Mouse (Mus musculus) ovary, postnatal 36 days (tissue): ENCODE measurements around the gene Polr3h.

Source experiments
- DNase-seq: peaks from one replicate; pipeline ENCODE4 v3.0.0; 2022; ENCODE audit warnings: low spot score, mixed read lengths

Gene Polr3h

DNA sequence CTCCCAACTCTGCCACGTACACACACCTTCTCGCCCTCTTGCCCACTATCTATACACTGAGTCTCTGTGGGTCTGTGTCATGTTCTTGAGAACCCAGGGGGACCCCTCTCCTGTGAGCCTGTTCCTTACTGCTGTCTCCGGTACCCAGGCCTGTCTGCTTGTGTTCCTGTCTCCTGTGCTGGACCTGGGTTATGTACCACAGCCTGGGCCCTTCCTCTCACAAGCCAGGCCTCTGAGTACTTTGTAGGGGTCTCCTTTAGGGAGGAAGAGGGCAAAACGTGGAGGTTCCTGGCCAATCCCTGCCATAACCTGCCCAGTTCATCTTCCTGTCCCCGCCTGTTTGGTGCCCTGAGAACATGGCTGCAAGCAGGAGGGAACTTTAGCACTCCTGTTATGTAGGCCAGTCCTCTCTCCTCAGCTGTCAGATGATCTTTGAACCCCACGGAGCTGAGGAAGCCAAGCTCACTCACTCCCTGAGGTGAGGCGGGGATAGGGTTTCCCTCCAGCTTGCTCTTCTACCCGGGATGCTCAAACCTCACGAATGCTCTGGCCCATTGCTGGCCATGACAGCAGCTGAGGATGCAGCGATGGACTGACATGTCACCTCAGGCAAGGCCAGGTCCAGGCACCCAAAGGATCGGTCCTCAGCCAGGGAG, 23.6 kb upstream of the Polr3h start:
- peak; percentile 2 for DNase-seq

DNA sequence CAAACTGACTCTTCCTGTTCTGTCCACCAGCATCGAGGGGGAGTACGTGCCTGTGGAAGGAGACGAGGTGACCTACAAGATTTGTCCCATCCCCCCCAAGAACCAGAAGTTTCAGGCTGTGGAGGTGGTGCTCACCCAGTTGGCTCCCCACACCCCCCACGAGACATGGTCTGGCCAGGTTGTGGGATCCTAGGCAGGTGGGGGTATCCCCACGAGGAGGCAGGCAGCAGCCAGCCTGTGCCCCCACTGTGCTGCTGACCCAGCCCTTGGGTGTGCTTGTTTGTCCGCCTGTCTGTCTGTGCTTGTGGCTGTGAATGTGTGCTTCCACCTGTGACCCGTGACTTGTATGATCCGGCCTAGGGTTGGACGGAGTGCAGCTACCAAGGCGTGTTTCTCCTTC, 23.0 kb upstream of the Polr3h start:
- no peak for DNase-seq

DNA sequence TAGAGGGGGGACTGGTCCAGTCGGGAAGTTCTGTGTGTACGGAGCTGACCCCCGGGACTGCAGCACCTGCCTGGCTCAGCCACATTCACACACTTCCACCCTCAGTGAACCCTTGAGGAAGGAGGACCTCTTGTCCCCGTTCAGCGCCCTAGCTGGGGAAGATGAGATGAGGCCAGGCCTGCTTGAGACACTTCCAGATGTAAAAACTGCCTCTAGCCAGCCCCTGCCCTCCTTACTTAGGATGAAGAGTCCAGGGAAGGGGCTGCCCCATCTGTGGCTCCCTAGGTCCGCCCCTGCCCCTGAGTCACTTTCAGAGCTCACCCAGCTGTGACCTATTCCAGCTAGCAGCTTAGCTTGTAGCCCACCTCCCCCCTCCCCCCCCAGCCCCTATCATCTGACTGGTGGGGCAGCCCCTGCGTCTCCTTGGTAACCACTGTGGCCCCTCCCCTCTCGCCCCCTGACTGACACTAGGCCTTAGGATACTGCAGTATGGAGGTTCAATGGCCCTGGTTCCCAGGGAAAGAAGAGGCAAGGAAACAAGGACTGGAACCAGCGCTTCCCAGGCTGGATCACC, 17.2 kb upstream of the Polr3h start:
- DNase-seq, result no peak

DNA sequence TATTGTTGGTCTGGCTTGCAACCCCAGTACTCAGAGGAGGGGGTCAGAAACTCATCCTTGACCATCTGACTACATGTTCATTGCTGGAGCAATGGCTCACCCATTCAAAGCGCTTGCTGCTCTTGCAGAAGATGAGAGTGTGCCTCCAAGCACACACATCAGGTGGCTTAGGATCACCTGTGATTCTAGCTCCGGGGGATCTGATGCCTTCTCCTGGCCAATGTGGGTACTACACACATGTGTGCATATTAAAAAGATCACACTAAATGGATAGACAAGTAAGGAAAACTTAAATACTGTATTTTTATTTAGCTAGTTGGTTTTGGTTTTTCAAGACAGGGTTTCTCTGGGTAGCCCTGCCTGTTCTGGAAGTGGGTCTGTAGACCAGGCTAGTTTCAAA, 15.0 kb upstream of the Polr3h start:
- no peak for DNase-seq

DNA sequence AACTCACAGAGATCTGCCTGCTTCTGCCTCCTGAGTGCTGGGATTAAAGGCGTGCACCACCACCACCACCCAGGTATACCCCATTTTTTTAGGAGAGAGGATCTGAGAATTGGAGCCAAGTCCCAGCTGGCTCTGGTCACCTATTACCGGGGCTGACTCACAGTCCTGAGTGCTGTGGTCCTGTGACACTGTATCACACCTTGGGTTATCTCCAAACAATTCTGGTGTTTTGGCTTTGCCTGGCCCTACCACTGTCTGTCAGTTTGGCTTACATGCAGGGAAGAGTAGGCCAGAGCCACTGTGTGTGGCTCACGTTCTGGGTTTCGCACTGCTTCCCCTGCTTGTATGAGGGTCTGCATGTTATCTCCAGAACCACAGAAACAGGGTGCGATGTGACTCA, 14.2 kb upstream of the Polr3h start:
- DNase-seq, result no peak

DNA sequence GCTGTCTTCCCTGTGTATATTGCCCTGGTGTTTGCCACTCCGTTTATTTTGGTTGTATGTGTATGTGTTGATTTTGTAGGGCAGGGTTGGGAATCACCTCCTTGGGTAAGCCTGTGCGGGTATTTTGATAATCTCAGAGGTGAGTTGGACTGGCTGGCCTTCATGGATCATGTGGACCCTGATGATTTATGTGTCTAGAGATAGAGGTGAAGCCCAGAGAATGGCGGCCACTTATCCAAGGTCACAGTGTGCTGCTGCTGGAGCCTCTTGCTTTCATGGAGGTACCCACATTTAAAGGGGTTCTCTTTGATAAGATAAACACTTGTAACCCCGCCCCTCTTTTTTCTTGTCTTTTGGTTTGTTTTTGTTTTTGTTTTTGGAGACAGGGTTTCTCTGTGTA, 13.7 kb upstream of the Polr3h start:
- DNase-seq, result no peak

DNA sequence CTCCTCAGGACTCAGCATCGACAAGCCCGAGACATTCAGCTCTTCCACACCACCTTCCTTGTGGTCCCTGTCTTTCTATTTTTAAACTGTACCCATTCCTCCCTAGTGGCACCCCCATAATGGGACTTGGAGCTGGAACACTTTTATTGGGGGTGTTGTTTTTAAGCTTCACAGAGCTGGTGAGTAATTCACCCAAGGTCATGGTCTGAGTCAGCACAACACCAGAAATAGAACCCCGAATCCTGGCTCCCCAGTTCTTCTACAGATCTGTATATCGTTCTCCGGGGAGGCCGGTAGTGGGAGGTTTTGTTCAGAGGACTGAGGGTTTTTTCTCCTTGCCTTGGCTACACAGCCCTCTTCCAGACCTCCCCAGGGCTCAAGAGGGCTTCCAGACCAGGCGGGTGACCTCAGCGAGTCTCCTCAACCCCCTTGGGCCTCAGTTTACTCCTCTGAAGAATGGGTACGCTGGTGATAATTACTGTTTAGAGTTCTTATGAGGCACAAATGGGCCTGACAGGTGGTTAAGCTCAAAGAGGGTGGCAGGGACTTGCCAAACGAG, 13.2 kb upstream of the Polr3h start:
- DNase-seq, result no peak

DNA sequence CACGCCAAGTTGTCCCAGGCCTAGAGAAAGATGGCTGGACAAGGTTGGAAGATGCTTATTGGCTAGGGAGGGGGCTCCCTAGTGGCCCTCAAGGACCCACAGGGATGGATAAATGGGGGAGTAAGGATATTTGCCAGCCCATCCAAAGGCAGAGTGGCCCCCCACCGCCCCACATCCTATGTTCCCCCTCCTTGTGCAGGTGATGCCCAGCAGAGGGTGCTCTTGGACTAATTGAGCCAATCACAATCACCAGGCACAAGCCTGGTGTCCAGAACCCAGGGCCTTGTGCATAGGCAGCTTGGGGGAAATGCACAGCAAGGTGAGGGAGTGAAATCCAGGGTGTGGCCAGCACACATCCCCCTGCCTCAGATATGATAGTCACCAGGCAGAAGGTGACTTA, 12.2 kb upstream of the Polr3h start:
- DNase-seq, result peak; percentile 55

DNA sequence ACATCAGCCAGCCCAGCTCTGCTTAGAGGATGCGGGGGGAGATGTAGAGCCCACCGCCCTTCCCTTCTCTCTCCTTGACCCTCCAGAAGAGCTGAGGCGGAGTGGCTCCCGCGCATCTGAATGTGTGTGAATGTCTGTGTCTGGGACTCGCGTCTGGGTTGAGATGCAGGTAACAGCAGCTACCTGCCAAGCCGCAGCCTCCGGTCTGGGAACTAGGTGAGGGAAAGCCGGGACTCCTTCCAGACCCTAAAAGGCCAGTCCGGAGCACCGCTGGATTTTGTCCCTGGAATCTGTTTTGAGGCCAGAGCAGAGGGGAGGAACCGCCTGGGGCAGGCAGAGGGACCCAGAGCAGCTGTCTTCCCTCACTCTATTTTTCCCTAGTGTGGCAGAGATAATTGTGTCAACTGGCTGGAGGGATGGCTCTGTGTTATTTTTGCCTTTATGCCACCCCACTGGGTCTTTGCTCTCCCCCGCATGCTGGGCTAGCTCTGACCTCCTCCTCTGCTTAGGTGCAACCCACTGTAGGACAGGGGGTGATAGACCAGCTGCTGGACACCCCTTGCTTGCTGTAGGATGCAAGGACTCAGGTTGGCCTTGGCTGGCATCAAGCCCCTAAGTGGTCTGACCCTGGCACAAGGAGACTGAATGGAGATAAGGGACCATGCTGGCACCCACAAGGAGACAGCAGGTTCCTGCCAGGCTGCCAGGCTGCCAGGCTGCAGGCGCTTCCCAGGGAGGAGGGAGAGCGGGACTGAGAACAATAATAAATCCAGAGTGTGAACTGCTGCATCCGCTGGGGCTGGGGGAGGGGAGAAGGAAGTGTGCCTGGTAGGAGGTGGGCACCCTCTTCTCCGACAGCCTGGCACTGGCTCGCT, 11.3 kb upstream of the Polr3h start:
- peak; percentile 62 for DNase-seq

DNA sequence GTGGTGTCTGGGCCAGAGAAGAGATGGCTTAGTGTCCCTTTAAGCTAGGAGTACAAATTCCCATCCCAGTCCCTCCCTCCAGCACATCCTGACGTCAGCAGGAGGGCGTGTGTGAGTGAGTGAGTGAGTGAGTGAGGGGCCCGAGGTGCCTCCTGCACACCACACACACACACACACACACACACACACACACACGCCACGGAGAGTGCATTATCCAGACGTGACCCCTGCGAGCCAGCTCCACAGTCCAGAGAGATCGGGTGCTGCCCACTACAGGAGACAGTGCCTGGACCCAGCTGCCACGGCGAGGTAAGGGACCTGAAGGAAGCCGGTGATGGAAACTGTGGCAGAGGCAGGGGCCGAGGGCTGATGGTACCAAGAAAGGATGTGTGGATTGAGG, 10.6 kb upstream of the Polr3h start, which contains the start of gene Csdc2:
TSS of gene Csdc2 (plus strand) at position 81 of the 400 bp plus-strand sequence.
- DNase-seq, result peak; percentile 55

DNA sequence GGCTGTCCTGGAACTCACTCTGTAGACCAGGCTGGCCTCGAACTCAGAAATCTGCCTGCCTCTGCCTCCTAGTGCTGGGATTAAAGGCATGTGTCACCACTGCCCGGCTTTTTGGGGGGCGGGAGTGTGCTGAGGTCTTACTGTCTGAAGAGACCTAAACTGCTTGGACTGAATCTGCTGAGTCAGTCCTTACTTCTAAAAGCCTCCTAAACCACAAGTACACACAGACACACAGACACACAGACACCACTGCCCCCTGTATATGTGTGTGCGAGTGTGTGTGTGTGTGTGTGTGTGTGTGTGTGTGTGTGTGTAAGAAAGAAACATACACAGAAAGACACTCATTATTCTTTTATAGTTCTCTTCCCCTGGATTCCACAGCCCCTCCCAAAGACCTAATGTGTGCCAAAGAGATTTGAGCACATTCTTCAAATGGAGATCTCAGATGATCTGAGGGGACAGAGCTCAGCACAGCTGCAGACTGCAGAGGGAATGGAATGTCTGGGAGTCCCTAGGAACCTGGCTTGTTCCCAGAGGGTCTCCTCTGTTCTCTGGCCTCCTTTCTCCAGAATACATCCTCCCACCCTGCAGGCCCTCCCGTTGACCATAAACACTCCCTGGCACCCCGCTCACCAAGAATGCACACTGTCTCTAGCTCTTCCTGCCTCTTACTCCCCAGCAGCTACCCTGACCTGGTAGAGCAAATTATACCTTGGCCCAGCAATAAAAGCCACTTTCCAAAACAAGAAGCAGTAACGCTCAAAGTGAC, 10.0 kb upstream of the Polr3h start:
- no peak for DNase-seq

DNA sequence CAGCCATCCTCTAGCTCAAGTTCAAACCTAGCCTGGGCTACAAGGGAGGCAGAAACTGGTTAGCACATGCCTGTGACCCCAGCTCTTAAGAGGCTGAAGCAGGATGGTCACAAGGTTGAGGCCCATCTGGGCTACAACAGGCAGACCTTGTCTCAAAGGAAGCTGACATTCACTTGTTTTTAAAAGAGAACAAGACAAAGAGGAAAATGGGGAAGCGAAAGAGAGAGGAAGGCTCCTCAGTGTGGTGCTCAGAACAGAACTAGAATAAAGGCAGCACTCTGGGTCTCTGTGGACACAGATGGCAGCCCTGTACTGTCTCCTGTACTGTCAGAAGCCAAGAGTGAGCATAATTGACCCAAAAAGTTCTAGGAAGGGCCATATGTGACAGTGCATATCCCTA, 7.9 kb upstream of the Polr3h start:
- no peak for DNase-seq

DNA sequence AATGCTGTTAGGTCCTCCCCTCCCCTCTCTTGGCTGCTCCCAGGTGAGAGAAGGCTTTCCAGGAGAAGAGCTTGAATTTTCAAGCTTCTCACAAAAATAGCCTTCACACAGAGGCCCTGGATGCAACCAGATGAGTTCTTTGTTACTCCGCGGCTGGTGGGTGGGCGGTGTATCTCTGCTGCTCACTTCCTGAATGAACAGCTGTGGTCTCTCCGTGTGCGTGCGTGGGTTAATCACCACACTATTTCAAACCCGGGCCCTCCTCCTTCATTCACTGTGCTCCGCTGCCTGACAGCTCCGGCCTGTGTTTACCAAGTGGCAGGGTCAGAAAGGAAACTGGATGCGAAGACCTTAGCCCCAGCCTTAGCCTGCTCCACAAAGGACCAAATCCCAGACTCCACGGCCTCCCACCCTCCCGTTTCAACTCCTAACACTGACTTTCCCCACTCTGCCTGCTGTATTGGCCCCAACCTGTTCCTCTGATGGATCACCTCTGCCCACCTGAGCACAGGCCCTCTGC, 7.0 kb upstream of the Polr3h start:
- no peak for DNase-seq

DNA sequence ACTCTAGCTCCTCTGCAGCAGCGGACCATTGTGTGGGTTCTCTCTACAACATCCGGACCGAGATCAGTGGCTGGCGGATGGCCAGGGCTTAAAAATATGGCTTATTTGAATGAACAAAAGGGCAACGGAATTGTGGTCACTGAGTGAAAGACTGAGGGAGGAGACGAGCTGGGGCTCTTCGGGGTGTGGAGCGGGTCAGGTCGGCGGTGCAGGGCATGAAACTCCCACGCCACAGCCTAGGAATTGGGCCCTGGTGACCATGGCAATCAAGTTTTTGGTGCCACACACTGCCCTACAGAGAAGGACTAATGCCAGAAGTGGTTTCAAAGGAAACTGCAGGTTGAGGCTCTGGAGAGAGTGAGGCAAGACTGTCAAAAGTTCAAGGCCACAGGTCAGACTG, 2.2 kb upstream of the Polr3h start:
- DNase-seq, result peak; percentile 42

DNA sequence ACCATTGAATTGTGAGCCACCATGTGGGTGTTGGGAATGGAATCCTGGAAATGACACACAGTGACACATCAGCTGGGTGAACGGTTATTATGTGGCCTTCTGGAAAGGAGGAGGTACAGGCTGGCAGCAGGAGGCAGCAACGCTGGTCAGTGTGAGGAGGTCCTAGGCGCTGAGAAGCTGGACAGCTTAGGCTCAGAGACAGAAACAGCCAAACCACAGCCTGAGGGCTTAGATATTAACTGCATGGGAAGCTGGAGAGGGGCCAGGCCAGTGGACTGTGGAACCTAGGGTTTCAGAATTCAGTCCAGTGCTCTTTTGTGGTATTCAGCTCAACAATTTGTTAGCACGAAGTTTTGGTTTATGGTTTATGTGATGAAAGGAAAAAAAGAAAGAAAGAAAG, 1.7 kb upstream of the Polr3h start:
- DNase-seq, result no peak

DNA sequence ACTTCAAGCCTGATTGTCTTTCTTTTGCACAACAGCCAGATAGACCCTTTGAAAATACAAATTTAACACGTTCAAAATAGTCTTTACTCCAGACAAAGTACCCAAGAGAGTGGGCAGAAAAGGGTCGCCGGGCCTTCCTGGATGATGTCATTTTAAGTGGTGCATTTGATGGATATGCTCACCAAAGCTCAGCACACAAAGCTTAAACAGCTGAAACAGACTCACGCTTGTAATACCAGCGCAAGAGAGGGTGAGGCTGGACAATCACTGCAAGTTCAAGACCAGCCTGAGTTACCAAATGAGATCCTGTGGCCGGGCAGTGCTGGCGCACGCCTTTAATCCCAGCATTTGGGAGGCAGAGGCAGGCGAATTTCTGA, 394 bp upstream of the Polr3h start:
- no peak for DNase-seq

DNA sequence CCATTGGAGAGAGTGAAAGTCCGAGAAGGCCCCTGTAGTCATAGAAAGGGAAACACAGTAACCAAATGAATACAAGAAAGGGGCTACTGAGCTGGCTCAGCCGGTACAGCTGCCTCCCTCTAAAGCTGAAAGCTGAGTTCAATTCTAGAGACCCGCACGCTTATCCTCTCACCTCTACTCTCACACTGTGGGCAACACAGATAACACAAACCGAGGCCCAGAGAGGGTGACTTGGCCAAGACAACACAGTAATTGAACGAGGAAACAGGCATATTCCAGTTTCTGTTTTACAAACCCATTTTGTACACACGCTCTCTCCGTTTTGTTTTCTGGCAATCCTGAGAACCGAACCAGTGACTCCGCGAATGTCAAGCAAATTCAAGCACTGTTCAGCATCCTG, 1.1 kb downstream of the Polr3h start:
- no peak for DNase-seq

DNA sequence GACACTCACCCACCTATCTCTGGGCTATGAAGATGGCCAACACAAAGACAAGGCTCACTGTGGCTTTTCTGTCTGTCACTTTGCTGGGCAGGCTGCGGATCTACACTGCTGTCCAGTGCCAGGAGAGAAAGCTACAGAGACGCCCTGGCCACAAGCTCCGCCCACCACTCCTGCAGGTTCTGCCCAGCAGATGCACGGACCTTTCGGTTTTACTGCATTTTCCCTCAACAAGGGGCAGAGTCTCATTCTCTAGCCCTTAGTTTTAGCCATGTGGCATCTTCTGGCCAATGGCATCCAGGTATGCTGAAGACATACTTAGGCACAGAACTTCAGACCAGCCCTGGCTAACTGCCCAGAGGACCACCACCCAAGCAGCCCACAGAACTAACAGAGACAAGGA, 4.8 kb downstream of the Polr3h start:
- DNase-seq, result no peak

DNA sequence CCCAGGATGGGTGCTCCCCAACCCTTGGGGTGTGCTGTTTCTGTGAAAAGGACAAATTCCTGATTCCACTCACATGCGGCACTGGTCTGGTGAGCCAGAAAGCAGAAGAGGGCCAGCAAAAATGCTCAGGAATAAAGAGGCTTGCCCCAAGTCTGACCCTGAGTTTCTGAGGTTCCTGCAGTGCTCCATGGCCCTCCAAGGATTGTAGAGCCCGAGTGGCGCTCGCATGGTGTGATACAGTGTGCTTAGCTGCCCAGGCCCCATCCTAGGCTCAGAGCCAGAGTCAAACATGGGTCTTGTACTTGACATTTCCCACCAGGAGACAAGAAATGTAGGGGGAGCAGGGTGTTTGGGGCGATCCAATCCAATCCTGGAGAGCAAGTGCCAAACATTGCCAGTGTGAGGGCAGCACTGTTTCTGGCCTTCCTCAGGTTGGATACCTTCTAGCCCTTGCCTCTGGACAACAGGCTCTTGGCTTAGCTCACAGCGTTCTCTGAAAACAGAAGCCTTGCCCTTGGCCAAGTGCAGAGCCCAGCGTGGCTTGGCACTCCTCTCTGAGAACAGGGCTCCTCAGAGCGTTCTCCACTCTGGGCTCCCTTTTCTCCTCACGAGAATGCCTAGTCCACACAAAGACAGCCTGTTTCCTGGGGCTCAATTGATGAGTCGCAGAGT, 5.4 kb downstream of the Polr3h start:
- DNase-seq, result no peak

DNA sequence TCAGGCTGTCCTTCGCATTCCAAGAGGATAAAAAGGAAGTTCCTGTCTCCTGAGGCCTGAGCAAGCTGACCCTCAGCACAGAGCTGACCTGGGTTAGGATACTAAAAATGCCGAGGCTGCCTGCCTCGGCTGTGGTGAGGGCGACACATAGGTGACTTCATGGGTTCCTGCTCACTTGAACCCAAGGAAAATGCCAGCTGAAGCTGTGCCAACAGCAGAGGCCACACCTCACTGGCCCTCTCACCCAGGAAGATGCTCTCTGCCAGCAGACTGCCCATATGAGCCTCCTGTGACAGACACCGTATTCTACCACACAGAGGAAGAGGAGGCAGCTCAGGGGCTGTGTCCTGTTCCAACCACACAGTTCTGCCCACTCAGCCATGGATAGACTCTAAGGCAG, 7.0 kb downstream of the Polr3h start:
- DNase-seq, result no peak
